Mouse (Mus musculus): ENCODE results near the gene Gpr108. TPM values are rescaled to one million over a fixed set of nuclear protein-coding genes. Genes with fewer than 3 reads are reported as not detected.

The Gpr108 gene
- polyA plus RNA-seq, 1 experiment from 2014 or later: 61.7 TPM

- ChIA-PET CTCF (interaction anchor here (0.7 to 3.5 kb wide), 3 partner anchors 12 to 54 kb away, joined by 3 to 46 read pairs (median 9); no protein-coding TSS in a partner anchor), POLR2A (interaction anchor here (0.7 to 0.9 kb wide), 2 partner anchors 41 to 51 kb away, joined by 3 to 5 read pairs; no protein-coding TSS in a partner anchor)
- in situ Hi-C loops (cut with MboI; ENCODE audit: low pct_unique_long_range_greater_than_20kb): loop anchor here (5.0 kb wide), 1 partner anchor 57 kb away; no protein-coding TSS in a partner anchor
- DNase-seq (ENCODE audit: low read depth, low spot score) (no peak), ATAC-seq (no peak)
- TF ChIP-seq CTCF (IDR thresholded peaks at IDR 0.05): no peak
- peaks cover 4% of the 10 kb centered on the region for H3K27me3 ChIP-seq
Measured at GRCm38 (mm10) chr17:57274686-57275085, 26.4 kb upstream of the Gpr108 start.

- no peak for ATAC-seq
- POLR2A ChIA-PET: interaction anchor here (0.7 kb wide), 2 partner anchors 40 to 1655 kb away, joined by 4 to 5 read pairs; no protein-coding TSS in a partner anchor
- DNase-seq (ENCODE audit: low read depth, low spot score): no peak
- TF ChIP-seq CTCF (IDR thresholded peaks at IDR 0.05): no peak
- in situ Hi-C loops (cut with MboI; ENCODE audit: low pct_unique_long_range_greater_than_20kb): no loop called here
- H3K27me3 ChIP-seq: peaks cover under 1% of the 10 kb centered on the region
- CTCF ChIA-PET: no interaction called here
Measured at GRCm38 (mm10) chr17:57273846-57274245, 25.6 kb upstream of the Gpr108 start.

- no peak for ATAC-seq
- CTCF ChIA-PET: interaction anchor here (0.7 to 1.3 kb wide), 3 partner anchors 13 to 176 kb away, joined by 3 read pairs; no protein-coding TSS in a partner anchor
- H3K27me3 ChIP-seq: no peaks in the 10 kb centered on the region
- in situ Hi-C loops (cut with MboI; ENCODE audit: low pct_unique_long_range_greater_than_20kb): no loop called here
- POLR2A ChIA-PET: interaction anchor here (1.2 kb wide), 1 partner anchor 12 kb away, joined by 3 read pairs; no protein-coding TSS in a partner anchor
- TF ChIP-seq CTCF (IDR thresholded peaks at IDR 0.05): no peak
- DNase-seq (ENCODE audit: low read depth, low spot score): no peak
Measured at GRCm38 (mm10) chr17:57271301-57271700, 23.1 kb upstream of the Gpr108 start.

GRCm38 (mm10) chr17:57267556-57268126, 19.4 kb upstream of the Gpr108 start:
- POLR2A ChIA-PET: interaction anchor here (1.1 kb wide), 1 partner anchor 13 kb away, joined by 3 read pairs; no protein-coding TSS in a partner anchor
- no peak for DNase-seq (ENCODE audit: low read depth, low spot score)
- ATAC-seq: no peak
- CTCF ChIA-PET: interaction anchor here (1.0 kb wide), 2 partner anchors 8 to 10 kb away, joined by 3 read pairs; no protein-coding TSS in a partner anchor
- H3K27me3 ChIP-seq: no peaks in the 10 kb centered on the region
- TF ChIP-seq CTCF (IDR thresholded peaks at IDR 0.05): no peak
- in situ Hi-C loops (cut with MboI; ENCODE audit: low pct_unique_long_range_greater_than_20kb): no loop called here

- CTCF ChIA-PET: no interaction called here
- ATAC-seq: no peak
- in situ Hi-C loops (cut with MboI; ENCODE audit: low pct_unique_long_range_greater_than_20kb): no loop called here
- H3K27me3 ChIP-seq: no peaks in the 10 kb centered on the region
- no peak for TF ChIP-seq CTCF (IDR thresholded peaks at IDR 0.05)
- no peak for DNase-seq (ENCODE audit: low read depth, low spot score)
- POLR2A ChIA-PET: interaction anchor here (0.6 to 1.3 kb wide), 2 partner anchors 10 to 23 kb away, joined by 3 to 4 read pairs; no protein-coding TSS in a partner anchor
Measured at GRCm38 (mm10) chr17:57264972-57265945, 17.0 kb upstream of the Gpr108 start.

- POLR2A ChIA-PET: interaction anchor here (1.1 to 1.3 kb wide), 2 partner anchors 9 to 18 kb away, joined by 3 to 4 read pairs; no protein-coding TSS in a partner anchor
- in situ Hi-C loops (cut with MboI; ENCODE audit: low pct_unique_long_range_greater_than_20kb): no loop called here
- H3K27me3 ChIP-seq: no peaks in the 10 kb centered on the region
- no peak for DNase-seq (ENCODE audit: low read depth, low spot score)
- CTCF ChIA-PET: interaction anchor here (2.1 kb wide), 1 partner anchor 12 kb away, joined by 7 read pairs; no protein-coding TSS in a partner anchor
- ATAC-seq: no peak
- TF ChIP-seq CTCF (IDR thresholded peaks at IDR 0.05): no peak
Measured at GRCm38 (mm10) chr17:57264164-57264563, 15.9 kb upstream of the Gpr108 start.

- no peak for ATAC-seq
- ChIA-PET CTCF (interaction anchor here (1.0 to 2.1 kb wide), 3 partner anchors 11 to 15 kb away, joined by 3 to 7 read pairs (median 6); partner anchors contain the start of gene Gpr108), POLR2A (interaction anchor here (1.1 kb wide), 1 partner anchor 13 kb away, joined by 3 read pairs; the partner anchor contains the start of gene Trip10)
Measured at GRCm38 (mm10) chr17:57262901-57263550, 14.8 kb upstream of the Gpr108 start.

GRCm38 (mm10) chr17:57261796-57262195, 13.6 kb upstream of the Gpr108 start:
- in situ Hi-C loops (cut with MboI; ENCODE audit: low pct_unique_long_range_greater_than_20kb): no loop called here
- TF ChIP-seq CTCF (IDR thresholded peaks at IDR 0.05): no peak
- ATAC-seq (no peak), DNase-seq (ENCODE audit: low read depth, low spot score) (no peak)
- ChIA-PET POLR2A (interaction anchor here (1.1 to 1.2 kb wide), 2 partner anchors 12 to 14 kb away, joined by 3 read pairs; partner anchors contain the start of genes Gpr108 and Trip10), CTCF (interaction anchor here (1.9 kb wide), 1 partner anchor 14 kb away, joined by 6 read pairs; the partner anchor contains the start of gene Gpr108)
- H3K27me3 ChIP-seq: no peaks in the 10 kb centered on the region

More at GRCm38 (mm10) chr17:57262901-57263550, 14.8 kb upstream of the Gpr108 start:
- in situ Hi-C loops (cut with MboI; ENCODE audit: low pct_unique_long_range_greater_than_20kb): no loop called here
- no peaks in the 10 kb centered on the region for H3K27me3 ChIP-seq
- DNase-seq (ENCODE audit: low read depth, low spot score): no peak
- no peak for TF ChIP-seq CTCF (IDR thresholded peaks at IDR 0.05)

- in situ Hi-C loops (cut with MboI; ENCODE audit: low pct_unique_long_range_greater_than_20kb): no loop called here
- no peaks in the 10 kb centered on the region for H3K27me3 ChIP-seq
- POLR2A ChIA-PET: interaction anchor here (1.2 kb wide), 1 partner anchor 13 kb away, joined by 3 read pairs; the partner anchor contains the start of gene Gpr108
- CTCF ChIA-PET: interaction anchor here (1.9 kb wide), 1 partner anchor 13 kb away, joined by 6 read pairs; the partner anchor contains the start of gene Gpr108
- DNase-seq (ENCODE audit: low read depth, low spot score): no peak
- no peak for ATAC-seq
- TF ChIP-seq CTCF (IDR thresholded peaks at IDR 0.05): no peak
Measured at GRCm38 (mm10) chr17:57261286-57261685, 13.0 kb upstream of the Gpr108 start.

All from Patski (cell line).